Mouse (Mus musculus) bone marrow macrophage, adult 2 months (primary cell): ENCODE results near the gene Stim2. TPM values are rescaled to one million over a fixed set of nuclear protein-coding genes. Genes with fewer than 3 reads are reported as not detected.

ENCODE experiments used
- H3K27ac ChIP-seq: 2 replicates; pipeline ENCODE4 v1.5.1; 2012; ENCODE audit warnings: low read depth, low read length; ENCODE audit not compliant: insufficient read depth
- H3K4me1 ChIP-seq: 2 replicates; pipeline ENCODE4 v1.6.1; 2012; ENCODE audit warnings: low read length; ENCODE audit not compliant: control insufficient read depth, insufficient read depth
- H3K4me3 ChIP-seq: 2 replicates; pipeline ENCODE4 v1.5.1; 2012; ENCODE audit warnings: mild to moderate bottlenecking, low read length, moderate library complexity; ENCODE audit not compliant: insufficient read depth
- CTCF ChIP-seq: IDR thresholded peaks from 2 replicates; pipeline ENCODE4 v1.5.1; 2012; ENCODE audit warnings: low read depth, mild to moderate bottlenecking, low read length, moderate library complexity
- POLR2A ChIP-seq: IDR thresholded peaks from 2 replicates; pipeline ENCODE4 v1.6.1; 2012; ENCODE audit warnings: mild to moderate bottlenecking, low read depth, low read length, borderline replicate concordance
- polyA plus RNA-seq: library from polyadenylated mRNA; stranded (reverse); fragments of >200 nt; gene quantifications from 2 replicates; pipeline ENCODE4 v1.2.4, GENCODE M21; 2012; ENCODE audit not compliant: missing spikeins, insufficient read depth, insufficient read length

The Stim2 gene
- polyA plus RNA-seq, 1 experiment = 37.9 TPM

GRCm38 (mm10) chr5:54033217-54033616, 34.9 kb downstream of the Stim2 start:
- no peak overlapping the region for H3K27ac ChIP-seq
- peaks cover 10% of the 10 kb centered on the region for H3K4me1 ChIP-seq
- TF ChIP-seq POLR2A = no peak
- no peak overlapping the region for H3K4me3 ChIP-seq

DNA sequence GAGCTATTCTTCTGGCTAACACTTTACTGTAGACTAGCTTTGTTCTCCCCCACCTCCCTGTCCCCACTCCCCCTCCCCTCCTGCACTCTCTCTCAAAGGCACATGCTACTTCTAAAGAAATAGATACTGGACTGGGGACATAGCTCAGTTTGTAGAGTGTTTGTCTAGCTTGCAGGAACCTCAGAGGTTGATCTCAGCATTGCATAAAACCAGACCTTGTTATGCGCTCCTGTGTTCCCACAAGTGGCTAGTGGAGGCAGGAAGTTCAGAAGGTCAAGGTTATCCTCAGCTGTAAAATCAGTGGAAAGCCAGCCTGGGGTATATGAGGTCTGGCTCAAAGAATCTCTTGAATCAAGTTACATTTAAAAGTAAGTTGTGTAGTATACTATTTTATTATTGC, 36.4 kb downstream of the Stim2 start:
- H3K4me1 ChIP-seq = peaks cover 18% of the 10 kb centered on the region
- H3K27ac ChIP-seq = no peak overlapping the region
- H3K4me3 ChIP-seq = no peak overlapping the region
- TF ChIP-seq POLR2A (no peak), CTCF (no peak)

GRCm38 (mm10) chr5:54038615-54039014, 40.3 kb downstream of the Stim2 start:
- TF ChIP-seq POLR2A = no peak
- no peak for TF ChIP-seq CTCF
- Histone ChIP-seq H3K4me1 (peaks cover 16% of the 10 kb centered on the region), H3K4me3 (no peak overlapping the region), H3K27ac (no peak overlapping the region)

GRCm38 (mm10) chr5:54040527-54040926, 42.2 kb downstream of the Stim2 start:
- Histone ChIP-seq H3K27ac (no peak overlapping the region), H3K4me1 (peaks cover 19% of the 10 kb centered on the region), H3K4me3 (no peak overlapping the region)
- TF ChIP-seq POLR2A (no peak), CTCF (no peak)

GRCm38 (mm10) chr5:54042013-54042412, 43.7 kb downstream of the Stim2 start:
- H3K27ac ChIP-seq = no peak overlapping the region
- TF ChIP-seq CTCF (no peak), POLR2A (no peak)

GRCm38 (mm10) chr5:54045523-54045922, 47.2 kb downstream of the Stim2 start:
- Histone ChIP-seq H3K27ac (peak overlapping the region; percentile 30; the same call in 1 of the 2 replicates), H3K4me1 (peaks cover 32% of the 10 kb centered on the region), H3K4me3 (no peak overlapping the region)
- TF ChIP-seq CTCF (no peak), POLR2A (no peak)

More at GRCm38 (mm10) chr5:54042013-54042412, 43.7 kb downstream of the Stim2 start:
- no peak overlapping the region for H3K4me3 ChIP-seq
- peaks cover 27% of the 10 kb centered on the region for H3K4me1 ChIP-seq

DNA sequence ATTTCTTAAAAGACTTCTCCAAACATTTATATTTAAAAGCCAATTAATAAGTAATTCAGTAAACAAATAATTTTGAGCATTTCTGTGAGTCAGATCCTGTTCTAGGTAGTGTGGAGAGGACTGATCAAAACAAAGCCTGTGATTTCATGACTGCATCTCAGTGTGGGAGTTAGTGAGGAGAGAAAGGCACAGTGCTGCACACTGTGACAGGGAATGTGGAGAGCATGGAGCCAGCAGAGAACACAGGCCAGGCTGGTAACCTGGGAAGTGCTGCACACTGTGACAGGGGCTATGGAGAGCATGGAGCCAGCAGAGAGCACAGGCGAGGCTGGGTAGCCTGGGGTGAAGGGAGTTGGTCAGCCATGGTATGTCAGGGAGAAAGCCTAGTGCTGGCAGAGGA, 48.1 kb downstream of the Stim2 start:
- Histone ChIP-seq H3K27ac (no peak overlapping the region), H3K4me1 (peaks cover 35% of the 10 kb centered on the region), H3K4me3 (no peak overlapping the region)
- TF ChIP-seq CTCF = no peak
- no peak for TF ChIP-seq POLR2A

DNA sequence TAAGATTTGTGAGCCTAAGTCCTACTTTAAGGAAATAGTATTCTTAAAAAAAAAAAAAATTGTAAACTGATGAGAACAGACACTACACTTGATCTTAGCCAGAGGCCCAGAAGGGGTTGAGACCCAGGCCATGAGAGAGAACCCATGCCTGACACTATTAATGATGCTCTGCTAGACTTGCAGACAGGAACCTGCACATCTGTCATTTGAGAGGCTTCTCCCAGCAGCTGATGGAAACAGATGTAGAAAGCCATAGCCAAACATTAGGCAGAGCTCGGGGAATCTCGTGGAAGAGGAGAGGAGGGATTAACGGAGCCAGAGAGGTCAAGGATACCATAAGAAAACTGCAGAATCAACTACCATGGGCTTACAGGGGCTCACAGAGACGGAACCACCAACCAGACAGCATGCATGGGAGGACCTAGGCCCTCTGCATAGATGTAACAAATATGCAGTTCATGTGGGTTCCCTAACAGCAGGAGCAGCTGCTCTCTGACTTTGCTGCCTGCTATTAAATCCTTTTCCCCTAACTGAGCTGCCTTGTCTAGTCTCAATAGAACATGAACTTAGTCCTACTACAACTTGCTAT, 50.9 kb downstream of the Stim2 start:
- H3K4me1 ChIP-seq = peaks cover 42% of the 10 kb centered on the region
- no peak for TF ChIP-seq CTCF
- no peak for TF ChIP-seq POLR2A
- H3K27ac ChIP-seq = no peak overlapping the region

DNA sequence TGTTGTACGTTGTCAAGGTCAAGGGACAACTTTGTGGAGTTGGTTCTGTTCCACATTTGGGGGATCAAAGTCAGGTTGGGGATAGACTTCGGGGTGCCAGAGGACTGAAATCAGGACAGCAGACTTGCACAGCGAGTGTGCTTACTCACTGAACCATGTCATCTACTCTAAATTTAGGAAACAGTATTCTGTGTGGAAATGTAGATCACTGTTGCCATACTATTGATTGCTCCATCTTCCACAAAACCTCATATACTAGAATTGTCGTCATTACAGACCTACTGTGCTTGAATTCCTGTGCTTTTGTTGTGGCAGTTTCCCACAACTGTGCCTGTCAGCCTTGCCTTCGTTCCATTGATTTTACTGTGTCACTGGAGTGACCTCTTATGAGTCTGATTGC, 51.6 kb downstream of the Stim2 start:
- peaks cover 39% of the 10 kb centered on the region for H3K4me1 ChIP-seq
- no peak for TF ChIP-seq POLR2A
- no peak overlapping the region for H3K4me3 ChIP-seq
- no peak overlapping the region for H3K27ac ChIP-seq

More for the DNA sequence above, 50.9 kb downstream of the Stim2 start:
- no peak overlapping the region for H3K4me3 ChIP-seq

GRCm38 (mm10) chr5:54051056-54051455, 52.8 kb downstream of the Stim2 start:
- H3K4me1 ChIP-seq = peaks cover 31% of the 10 kb centered on the region
- H3K4me3 ChIP-seq = no peak overlapping the region

DNA sequence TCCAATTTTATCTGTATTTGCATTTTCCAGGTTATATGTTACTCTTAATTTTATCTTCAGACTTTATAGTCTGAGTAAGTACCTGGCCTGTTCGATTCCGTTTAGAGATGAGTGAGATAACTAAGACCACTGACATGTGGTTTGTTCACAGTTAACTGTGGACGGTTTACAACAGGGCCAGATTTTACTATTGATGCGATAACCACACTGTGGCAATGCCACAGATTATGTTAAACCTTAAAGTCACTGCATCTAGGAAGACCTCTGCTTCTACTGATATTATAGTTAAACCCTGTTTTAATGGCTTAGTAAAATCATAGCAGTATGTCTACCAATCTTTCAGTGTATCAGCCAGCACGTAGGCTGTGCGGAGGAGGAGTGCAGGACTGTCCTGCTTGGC, 53.9 kb downstream of the Stim2 start:
- Histone ChIP-seq H3K4me3 (no peak overlapping the region), H3K27ac (no peak overlapping the region), H3K4me1 (peaks cover 27% of the 10 kb centered on the region)
- TF ChIP-seq POLR2A (no peak), CTCF (no peak)

More at GRCm38 (mm10) chr5:54051056-54051455, 52.8 kb downstream of the Stim2 start:
- TF ChIP-seq POLR2A (no peak), CTCF (no peak)
- no peak overlapping the region for H3K27ac ChIP-seq
